Mouse (Mus musculus): ENCODE data around the gene Fbxl19.

- TF ChIP-seq POLR2A (IDR thresholded peaks at IDR 0.05; ENCODE audit: low read depth, low read length), result no peak
- no peak for TF ChIP-seq CTCF (IDR thresholded peaks at IDR 0.05; ENCODE audit: extremely low read depth, insufficient read depth, insufficient read length, insufficient replicate concordance)
Measured at GRCm38 (mm10) chr7:127759716-127760115, 15.4 kb downstream of the Fbxl19 start.

All from spleen, adult 2 months (tissue).